Mouse (Mus musculus) lung, postnatal 36 days (tissue): ENCODE measurements at regions not wholly inside any gene's neighbourhood (a gene's known extent, or its start where the extent isn't known, plus 50 kb on each side); places are given as distances from the start of the nearest gene placed in this dataset.

ENCODE experiments used
- DNase-seq: peaks from one replicate; pipeline ENCODE4 v3.0.0; 2022; ENCODE audit warnings: mixed read lengths

DNA sequence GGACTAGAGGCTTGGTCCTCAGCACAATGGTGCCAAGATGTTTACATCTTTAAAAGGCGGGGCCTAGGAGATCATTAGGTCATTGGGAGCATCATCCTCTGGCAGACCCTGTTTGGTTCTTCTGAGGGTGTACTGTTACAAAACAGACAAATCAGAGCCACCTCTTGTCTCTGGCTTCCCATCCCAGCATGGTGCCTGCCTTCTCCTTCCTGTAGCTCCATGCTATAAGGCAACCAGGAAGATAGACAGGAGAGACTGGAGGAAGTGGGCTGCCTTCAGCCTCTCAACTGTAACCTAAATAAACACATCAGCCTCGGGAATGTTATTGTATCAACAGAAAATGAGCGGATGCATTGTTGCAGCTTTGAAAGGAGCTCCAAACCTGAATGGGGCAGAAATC is 529.8 kb upstream of the Gm765 start:
- no peak for DNase-seq

DNA sequence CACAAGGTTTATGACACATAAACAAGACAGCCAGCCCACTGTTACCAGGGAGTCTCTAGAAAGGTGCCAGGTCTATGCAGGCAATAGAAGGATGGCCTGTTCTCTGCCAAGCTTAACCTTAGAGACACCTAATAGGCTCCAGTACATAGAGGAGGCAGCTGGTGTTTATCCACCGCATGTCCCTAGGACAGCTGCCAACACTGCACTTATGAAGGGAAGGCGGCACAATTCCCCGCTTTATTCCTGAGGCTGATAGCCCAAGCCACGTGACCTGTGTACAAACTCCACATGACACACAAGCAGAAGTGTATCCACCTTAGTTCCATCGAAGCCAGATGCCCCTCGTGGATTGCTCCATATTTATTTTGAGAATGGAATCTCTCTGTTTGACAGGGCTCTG is 527.2 kb upstream of the Gm765 start:
- DNase-seq, result no peak

DNA sequence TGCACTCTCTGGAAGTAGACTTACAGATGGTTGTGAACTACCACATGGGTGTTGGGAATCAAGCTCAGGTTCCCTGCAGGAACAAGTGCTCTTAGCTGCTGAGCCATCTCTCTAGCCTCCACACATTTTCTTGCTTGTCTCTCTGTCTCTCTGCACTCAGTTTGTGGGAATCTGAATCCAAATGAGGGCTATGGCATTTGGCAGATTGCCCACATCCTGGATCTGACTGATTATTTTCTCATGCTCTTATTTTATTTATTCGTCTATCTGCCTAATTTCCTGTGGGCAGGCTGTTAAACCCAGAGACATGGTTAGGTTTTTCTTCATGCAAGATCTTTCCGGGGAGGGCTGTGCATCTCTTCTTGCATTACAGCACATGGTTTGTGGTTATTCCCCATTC is 521.8 kb upstream of the Gm765 start:
- DNase-seq, result peak; percentile 21

DNA sequence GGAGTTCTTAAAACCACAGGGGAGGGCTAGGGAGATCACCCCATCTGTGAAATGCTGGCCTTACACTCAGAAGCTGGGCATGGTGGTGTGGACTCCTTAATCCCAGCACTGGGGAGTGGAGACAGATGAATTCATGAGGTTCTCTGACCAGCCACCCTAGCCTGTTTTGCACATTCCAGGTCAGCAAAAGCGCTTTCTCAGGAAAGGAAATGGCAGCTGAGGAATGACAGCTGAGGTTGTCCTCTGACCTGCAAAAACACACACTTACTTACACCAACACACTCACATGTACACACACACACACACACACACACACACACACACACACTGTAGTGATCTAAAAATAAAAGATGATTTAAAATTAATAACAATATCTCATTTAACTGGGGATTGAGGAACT is 513.4 kb upstream of the Gm765 start:
- no peak for DNase-seq

DNA sequence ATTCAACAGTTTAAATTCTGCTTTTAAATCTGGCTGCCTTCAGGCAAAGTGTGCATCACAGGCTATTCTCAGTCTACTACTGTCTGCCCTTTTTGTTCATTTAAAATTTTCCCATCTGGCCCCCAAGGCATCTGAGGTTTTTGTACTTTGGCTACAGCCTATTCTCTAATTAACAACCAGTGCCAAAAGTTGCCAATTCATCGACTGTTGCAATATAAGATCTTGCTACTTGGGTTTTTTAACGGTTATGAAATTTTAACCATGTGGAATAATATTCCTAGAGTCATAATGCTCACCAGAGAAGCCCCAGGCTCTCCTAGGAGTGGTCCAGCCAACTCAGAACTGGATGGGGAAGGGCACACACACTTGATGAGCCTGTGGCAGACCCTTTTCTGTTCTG is 508.4 kb upstream of the Gm765 start:
- DNase-seq, result no peak

DNA sequence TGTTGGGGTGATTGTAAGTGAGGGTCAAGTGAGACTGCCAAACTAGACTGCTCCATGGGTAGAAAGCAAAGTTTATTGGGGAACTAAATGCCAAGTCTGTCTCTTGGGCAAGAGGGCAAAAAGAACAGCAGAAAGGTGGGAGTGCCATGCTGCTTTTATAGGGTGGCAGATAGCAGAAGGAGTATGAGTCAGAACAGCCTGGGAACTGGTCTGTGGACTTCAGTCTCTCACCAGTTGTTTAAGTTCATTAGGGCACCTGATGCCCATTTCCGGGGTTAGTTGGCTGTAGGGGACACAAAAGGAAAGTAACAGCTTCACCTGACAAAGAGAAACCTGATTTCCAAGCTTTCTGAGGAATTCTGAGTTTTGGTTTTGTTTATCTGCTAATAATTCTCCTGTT is 506.3 kb upstream of the Gm765 start:
- DNase-seq, result no peak

DNA sequence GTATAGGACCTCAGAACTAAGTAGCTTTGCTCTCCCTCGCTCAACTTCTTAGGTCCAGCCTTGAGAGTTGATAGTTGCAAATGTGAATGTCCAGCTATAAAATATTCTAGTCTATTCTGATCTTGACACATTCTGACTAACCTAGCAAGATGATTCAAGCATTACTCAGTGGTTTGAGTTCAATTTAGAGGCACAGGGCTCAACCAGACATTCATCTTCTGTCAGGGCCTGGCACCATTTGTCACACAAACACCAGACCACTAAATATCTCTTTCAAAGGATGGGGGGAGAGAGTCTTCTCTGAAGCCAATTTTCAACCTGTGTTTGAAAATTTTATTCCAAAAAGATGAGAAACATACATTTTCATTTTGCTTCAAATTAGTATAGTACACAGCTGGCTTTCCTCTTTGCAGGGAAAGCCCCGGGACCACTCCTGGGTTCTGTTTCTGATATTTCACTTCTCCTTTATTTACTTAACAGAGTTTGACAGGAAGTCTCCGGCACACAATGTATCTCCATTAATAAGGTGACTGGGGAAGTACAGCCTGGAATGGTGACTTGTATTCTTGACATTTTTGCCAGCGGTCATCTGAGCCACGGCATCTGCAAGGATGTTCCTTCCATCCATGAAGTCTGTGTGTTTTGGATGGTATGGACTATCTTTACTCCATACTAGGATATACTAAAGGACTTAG is 503.6 kb upstream of the Gm765 start:
- DNase-seq, result peak; percentile 20

DNA sequence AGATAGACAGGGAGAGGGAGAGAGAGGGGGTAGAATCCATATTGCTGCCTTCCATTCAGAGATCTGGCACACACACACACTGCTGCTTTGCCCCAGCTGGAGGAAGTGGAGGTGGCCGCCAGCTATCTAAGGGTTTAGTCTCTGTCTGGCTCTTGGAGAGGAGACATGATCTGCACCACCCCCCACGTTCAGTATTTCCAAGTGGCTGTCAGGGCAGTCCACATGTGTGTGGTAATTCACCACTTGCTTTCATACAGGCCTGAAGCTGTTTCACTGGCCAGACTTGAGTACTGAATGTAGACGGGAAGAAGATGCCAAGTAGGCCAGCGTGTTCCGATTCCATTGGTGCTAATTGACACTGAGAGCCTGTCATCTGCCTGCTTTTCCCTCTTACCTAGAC is 501.0 kb upstream of the Gm765 start:
- peak; percentile 54 for DNase-seq

DNA sequence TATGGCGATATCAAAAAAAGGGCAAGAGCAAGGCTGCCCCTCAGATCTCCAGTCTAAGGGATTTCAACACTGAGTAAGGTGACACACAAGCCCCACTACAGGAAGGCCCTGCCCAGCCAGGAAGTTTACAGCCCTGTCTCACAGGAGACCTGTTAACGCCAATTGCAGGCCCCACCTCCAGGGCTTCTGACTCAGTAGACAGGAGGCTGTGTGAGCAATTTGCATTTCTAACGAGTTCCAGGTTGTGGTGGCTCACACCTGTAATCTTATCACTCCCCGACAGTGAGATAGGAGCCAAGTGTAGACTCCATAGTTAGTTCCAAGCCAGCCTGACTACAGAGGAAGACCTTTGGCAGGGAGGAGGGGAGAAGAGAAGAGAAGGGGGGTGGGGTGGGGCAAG is 500.4 kb upstream of the Gm765 start:
- peak; percentile 11 for DNase-seq

DNA sequence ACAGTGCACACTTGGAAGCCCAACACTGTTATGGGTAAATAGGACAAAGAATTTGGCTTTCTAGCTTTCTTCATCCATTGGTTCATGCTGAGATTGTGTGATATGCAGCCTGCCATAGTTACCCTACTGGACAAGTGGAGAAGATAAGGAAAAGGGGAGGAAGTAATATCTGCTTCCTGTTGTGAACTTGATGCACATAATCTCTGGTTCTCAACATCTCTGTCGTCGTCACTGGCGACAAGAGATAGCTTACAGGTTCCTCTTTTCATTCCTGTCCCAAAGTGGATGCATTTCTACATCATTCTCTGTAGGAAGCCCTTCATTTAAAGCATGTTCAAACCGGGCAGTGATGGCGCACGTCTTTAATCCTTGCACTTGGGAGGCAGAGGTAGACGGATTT is 491.4 kb upstream of the Gm765 start:
- no peak for DNase-seq

DNA sequence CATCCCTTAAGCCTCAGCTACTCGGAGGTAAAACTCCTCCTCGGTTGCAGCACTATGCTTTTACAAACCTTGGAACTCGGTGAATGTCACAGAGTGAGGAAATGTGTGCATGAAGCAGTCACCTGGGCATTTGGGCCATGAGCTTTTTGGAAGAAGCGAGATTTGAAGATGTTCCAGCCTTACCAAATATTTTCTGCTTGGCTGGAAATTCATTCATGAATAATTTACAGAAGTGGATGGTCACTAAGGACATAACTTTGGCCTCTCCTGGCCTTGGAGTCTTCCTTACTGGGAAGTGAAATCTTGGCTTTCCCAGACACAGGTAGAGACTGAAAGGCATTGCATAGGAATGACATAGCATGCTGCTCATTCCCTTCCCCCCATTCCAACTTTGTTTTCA is 487.6 kb upstream of the Gm765 start:
- no peak for DNase-seq

DNA sequence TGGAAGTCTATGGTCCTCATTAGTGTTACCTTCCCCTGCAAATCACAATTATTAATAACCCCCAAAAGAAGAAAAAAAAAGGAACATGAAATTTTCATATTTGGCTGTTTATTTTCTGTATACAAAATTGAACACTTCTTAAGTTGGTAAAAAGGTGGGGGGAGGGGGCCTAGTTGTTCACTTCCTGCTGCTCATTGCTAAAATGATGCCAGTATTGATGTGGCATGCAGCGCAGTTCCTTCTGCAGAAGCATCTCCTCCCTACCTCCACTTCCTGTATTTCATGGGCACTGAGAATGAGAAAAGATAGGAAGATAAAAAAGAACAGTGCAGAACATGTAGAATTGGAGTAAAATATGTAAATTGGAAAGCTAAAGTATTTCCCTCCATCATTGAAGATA is 465.5 kb upstream of the Gm765 start:
- DNase-seq, result no peak

DNA sequence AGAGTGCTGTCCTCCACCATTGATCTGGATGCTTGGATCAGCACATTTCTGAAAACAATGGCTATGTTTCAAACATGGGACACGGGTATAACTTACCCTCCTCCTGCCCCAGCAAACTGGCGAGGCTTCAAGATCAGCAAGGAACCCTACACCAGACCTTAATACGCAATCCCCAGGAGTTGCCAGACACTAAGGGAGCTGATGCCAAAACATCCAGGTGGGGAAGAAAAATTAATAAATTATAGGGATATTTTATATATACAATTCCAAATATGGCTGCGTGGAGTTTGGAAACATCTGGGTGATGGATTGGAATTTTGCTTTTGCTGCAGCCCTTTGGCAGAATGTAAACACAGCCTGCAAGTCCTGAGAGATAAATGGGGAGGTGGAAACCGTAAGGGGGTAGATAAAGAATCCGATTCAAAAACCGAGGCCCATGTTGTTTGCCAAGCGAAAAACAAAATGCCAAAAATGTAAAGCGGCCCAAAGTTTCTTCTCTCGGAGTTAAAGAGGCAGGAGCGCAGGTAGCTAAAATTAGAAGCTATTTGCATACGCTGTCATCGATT is 460.9 kb upstream of the Gm765 start:
- no peak for DNase-seq

DNA sequence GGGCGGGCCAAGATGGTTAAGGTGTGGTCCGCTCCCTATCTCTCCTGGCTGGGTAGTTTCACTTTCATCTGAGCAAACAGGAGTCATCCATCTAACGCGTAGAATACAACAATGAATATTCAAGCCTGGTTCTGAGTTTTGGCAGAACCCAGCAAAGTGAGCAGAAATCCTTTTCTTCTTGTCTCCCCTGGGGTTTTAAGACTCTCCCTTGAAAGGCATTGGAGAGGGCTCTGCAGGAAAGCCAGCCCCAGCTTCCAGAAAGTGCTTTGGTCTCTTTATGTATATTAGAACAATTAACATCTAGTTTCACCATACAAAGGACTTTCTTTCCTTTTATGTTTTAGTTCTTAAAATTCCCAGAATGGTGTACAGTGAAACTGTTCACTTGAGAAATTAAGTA is 458.5 kb upstream of the Gm765 start:
- no peak for DNase-seq

DNA sequence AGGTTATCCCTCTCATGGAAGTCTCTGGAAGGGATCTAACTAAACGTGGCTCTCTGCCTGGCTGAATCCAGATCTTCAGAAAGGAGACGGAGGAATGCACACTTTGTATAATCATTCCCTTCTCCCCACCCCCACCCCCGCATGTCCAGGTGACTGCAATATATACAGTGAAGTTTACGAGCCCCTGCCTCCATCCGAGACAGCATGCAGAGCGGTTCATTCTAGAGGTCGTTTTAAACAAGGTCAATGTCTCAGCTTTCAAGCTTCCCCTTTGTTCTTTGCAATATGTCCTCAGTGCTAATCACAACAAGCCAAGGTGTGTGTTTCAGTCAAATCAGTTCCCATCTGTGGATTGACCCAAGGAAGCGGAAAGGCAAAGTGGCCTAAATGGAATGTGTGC is 457.5 kb upstream of the Gm765 start:
- no peak for DNase-seq

DNA sequence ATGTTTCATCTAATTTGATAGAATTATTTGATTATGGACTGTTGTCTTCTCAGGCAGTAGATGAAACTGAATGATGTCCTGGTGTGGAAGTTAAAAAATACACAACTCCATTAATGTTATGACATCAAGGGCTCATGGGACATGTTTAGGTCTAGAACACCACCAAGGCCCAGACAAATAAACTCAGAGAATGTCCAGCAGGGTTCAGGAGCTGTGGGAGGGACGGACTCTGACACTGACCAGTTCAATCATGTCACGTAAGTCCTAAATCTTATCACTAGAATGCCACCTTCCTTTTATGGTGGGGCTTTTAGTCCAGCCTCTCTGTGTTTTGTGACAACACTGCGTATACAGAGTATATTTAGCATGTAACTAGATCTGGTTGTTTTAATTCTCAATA is 455.2 kb upstream of the Gm765 start:
- peak; percentile 16 for DNase-seq

DNA sequence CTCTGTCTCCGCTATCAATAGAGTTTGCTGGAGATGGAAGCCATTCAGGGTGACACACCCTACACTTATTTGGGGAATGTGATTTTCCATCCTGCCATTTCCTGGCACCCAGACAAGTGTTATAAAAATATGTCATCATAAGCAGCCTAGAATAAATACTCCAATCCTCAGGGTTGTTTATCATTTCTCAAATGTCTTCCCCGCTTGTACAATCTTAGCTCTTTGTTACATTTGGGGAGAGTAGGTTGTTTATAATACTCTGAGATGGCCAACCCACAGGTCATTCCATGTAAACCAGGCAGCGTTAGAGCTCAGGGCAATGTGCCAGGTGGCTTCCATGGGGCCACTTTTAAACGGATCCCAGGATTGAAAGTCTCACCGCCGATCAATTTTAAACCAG is 454.8 kb upstream of the Gm765 start:
- DNase-seq, result peak; percentile 82

DNA sequence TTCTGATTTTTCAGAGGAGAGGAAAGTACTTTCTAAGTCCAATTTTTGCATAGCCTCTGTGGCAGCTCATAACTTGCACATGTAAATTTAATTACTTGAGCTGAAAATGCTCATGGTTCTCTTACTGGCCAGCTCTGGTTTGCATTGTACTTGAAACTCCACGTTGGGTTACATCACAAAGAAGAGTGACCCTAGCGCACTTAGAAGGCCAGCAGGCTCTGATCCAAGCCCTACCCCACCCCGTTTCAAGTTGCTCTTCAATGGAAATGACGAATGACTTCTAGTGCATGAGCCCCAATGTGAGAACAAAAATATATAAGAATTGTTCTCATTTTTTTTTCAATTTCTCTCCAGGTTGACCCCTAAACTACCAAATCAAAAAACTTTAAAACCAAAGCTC is 454.1 kb upstream of the Gm765 start:
- peak; percentile 40 for DNase-seq

DNA sequence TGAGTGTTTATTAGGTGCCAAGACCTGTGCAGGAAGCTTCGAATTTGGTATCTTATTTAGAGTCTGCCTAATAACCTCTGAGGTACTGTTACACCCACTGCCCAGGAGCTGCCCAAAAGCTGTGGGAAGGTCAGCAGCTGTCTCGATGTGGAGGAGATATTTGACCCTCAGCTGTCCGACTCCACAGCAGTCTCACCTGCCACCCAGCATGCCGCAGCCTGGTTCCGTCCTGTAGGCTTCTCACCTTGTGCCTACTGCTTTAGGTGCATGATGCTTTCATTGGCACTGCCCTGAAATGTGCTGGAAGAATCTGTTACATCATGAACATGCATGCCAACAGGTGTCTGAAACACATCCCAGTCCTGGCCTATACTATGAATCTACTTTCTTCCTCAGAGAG is 444.9 kb upstream of the Gm765 start:
- DNase-seq, result no peak

DNA sequence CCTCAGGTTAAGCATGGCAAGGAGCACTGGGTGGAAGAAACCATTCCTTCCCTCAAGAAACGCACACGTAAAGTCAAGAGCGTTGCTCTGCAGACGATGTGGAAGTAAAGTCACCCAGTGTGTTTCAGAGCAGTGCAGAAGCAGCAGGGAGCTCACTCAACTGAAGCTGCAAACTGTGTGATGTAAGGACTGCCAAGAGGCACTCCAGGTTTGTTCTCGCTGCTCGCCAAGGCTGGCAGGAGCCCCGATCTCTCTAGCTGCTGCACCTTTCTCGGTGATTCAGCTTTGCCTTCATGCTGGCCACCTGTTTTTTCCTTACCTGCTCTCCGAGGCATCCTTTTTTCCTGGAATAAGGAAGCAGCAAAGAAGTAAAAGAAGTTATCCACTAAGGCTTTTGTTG is 439.5 kb upstream of the Gm765 start:
- no peak for DNase-seq

DNA sequence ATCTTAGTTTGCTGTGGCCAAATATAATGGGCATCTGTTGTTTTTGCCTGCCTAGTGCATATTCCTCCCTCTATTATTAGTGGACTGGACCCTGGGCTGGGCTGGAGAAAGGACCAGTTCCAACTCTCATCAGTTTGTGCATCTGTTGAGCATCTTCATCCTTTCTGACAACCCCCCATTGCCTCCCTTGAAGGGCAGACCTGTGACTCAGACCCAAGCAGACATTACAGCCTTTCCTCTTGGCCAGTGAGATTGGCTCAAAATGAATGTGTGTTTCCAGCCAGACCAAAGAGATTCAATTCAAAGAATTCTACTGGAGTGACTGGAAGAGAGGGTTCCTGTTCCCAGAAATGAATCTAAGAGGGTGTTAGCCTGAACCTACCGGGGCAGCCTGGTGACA is 433.2 kb upstream of the Gm765 start:
- DNase-seq, result no peak

DNA sequence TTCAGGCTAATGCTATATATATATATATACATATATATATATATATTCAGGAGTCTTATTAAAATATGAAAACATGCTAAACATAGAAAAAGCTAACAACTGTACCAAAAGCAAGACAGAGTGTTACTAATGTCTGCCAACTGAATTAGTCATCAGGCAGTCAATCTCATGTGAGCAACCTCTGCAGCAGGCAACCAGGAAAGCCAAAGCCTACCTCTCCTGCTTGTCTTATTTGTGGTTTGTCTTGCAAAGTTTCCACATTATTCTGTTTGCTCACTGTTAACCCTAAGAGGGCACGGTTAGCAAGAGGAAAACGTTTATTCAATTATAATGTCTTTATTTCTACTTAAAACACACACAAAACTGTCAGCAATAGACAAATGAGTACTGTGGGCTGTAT is 427.4 kb upstream of the Gm765 start:
- no peak for DNase-seq

DNA sequence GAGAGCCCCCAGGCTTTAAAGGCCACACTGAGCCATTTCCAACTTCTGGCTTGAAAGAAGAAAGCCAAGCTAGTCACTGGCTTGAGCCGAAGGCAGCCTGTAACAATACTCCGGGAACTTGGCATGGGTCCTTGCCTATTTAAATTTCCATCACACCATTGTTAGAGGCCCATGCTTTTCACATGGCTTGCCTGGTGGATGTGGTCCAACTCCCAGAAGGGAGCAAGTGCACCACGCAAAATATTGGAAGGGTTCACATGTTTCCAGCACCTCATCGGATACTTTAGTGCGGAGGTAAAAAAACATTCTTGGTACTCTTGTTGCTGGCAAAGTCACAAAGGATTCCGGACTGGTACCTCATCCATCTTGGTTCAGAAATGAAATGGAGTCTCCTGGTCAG is 426.8 kb upstream of the Gm765 start:
- DNase-seq, result peak; percentile 21

DNA sequence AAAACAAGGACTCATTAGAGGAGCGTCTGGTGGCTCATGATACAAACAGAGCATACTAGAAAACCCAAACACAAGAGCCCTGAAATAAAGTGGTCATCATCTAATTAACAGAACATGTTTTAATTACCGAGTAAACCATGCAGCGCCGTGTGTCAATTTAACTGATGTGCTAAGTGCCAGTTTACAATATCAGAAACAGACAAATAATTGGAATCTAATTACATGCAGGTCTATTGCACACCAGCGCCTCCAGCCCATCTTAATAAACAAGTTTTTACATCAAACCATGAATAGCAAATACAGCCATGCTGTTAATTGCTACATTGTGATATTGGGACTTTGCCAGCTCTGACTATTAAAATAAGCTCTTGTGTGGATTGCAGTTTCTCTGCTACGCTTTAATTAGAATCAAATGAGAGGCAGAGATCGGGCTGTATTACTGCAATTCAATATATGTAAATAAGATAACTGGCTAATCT is 425.3 kb upstream of the Gm765 start:
- DNase-seq, result no peak

DNA sequence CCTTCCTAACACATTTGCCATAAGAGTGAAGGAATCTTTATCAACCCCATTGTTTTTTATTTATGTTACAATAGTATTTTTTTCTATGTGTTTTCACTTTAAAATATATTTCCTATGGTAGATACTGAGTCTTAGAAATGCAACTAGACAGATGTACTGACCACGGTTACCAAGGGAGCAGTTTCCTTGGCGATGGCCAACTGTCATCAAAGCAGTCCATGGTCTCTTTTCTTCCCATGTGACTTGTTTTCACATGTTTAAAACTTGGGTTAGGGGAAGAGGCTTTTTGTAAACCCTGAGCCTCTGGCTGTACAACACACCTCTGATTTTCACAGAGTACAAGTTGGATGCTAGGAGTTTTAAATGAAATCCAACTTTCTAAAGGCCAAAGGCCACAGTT is 411.9 kb upstream of the Gm765 start:
- no peak for DNase-seq
